Mouse (Mus musculus): Measurements from ENCODE around the gene Boc. TPM values are rescaled to one million over a fixed set of nuclear protein-coding genes. Genes with fewer than 3 reads are reported as not detected.

The Boc gene
- polyA plus RNA-seq, 1 experiment from 2014 or later: 30.8 TPM

- H3K9me3 ChIP-seq (replicated peaks): no peaks in the 10 kb centered on the region
- peaks cover 97% of the 10 kb centered on the region for H3K4me1 ChIP-seq
- WGBS: 57% methylated on average over 7 of the region's 7 CpGs
- no peak overlapping the region for H3K4me3 ChIP-seq
- peak; percentile 11 for DNase-seq (ENCODE audit: low spot score)
- peak overlapping the region; percentile 65; the same call in 1 of the 2 replicates for H3K27ac ChIP-seq (replicated peaks)
- H3K27me3 ChIP-seq (ENCODE audit: low read depth, poor library complexity, severe bottlenecking): no peaks in the 10 kb centered on the region
- H3K36me3 ChIP-seq: peaks cover 88% of the 10 kb centered on the region
Observed at GRCm38 (mm10) chr16:44549867-44550679, 8.6 kb downstream of the Boc start.

GRCm38 (mm10) chr16:44549381-44549780 lies 9.3 kb downstream of the Boc start:
- Histone ChIP-seq H3K27ac (replicated peaks) (0 out of 2 replicates have a peak overlapping the region, but pooled peaks have one; percentile 23), H3K36me3 (peaks cover 84% of the 10 kb centered on the region)
- 83% methylated on average over 6 of the region's 6 CpGs for WGBS

GRCm38 (mm10) chr16:44547976-44548375 lies 10.7 kb downstream of the Boc start:
- no peak overlapping the region for H3K4me3 ChIP-seq
- H3K4me1 ChIP-seq: peaks cover 98% of the 10 kb centered on the region
- DNase-seq (ENCODE audit: low spot score): no peak

More at GRCm38 (mm10) chr16:44549381-44549780, 9.3 kb downstream of the Boc start:
- H3K4me1 ChIP-seq: peaks cover 98% of the 10 kb centered on the region
- H3K4me3 ChIP-seq: no peak overlapping the region
- H3K27me3 ChIP-seq (ENCODE audit: low read depth, poor library complexity, severe bottlenecking): no peaks in the 10 kb centered on the region
- H3K9me3 ChIP-seq (replicated peaks): no peaks in the 10 kb centered on the region
- DNase-seq (ENCODE audit: low spot score): no peak

GRCm38 (mm10) chr16:44546831-44547230 lies 11.9 kb downstream of the Boc start:
- 83% methylated on average over 8 of the region's 8 CpGs for WGBS
- DNase-seq (ENCODE audit: low spot score): peak; percentile 11
- Histone ChIP-seq H3K4me3 (no peak overlapping the region; the same call in 1 of the 2 replicates), H3K27ac (replicated peaks) (peak overlapping the region; percentile 61), H3K27me3 (ENCODE audit: low read depth, poor library complexity, severe bottlenecking) (no peaks in the 10 kb centered on the region), H3K36me3 (peaks cover 63% of the 10 kb centered on the region), H3K4me1 (peaks cover 98% of the 10 kb centered on the region), H3K9me3 (replicated peaks) (no peaks in the 10 kb centered on the region)

More at GRCm38 (mm10) chr16:44547976-44548375, 10.7 kb downstream of the Boc start:
- Histone ChIP-seq H3K36me3 (peaks cover 74% of the 10 kb centered on the region), H3K27me3 (ENCODE audit: low read depth, poor library complexity, severe bottlenecking) (no peaks in the 10 kb centered on the region), H3K9me3 (replicated peaks) (no peaks in the 10 kb centered on the region), H3K27ac (replicated peaks) (no peak overlapping the region)
- 100% methylated on average over 1 of the region's 1 CpGs for WGBS

- DNase-seq (ENCODE audit: low spot score): no peak
- H3K4me3 ChIP-seq: peak overlapping the region; percentile 20; the same call in 1 of the 2 replicates
- WGBS: 80% methylated on average over 2 of the region's 2 CpGs
- peak overlapping the region; percentile 55; the same call in 1 of the 2 replicates for H3K27ac ChIP-seq (replicated peaks)
- H3K4me1 ChIP-seq: peaks cover 98% of the 10 kb centered on the region
- H3K9me3 ChIP-seq (replicated peaks): no peaks in the 10 kb centered on the region
- H3K36me3 ChIP-seq: peaks cover 59% of the 10 kb centered on the region
- no peaks in the 10 kb centered on the region for H3K27me3 ChIP-seq (ENCODE audit: low read depth, poor library complexity, severe bottlenecking)
Observed at GRCm38 (mm10) chr16:44545939-44546338, 12.8 kb downstream of the Boc start.

- H3K4me3 ChIP-seq: peak overlapping the region; percentile 14; the same call in 1 of the 2 replicates
- H3K36me3 ChIP-seq: peaks cover 51% of the 10 kb centered on the region
- 28% methylated on average over 7 of the region's 7 CpGs for WGBS
- no peaks in the 10 kb centered on the region for H3K27me3 ChIP-seq (ENCODE audit: low read depth, poor library complexity, severe bottlenecking)
- peak overlapping the region; percentile 42 for H3K27ac ChIP-seq (replicated peaks)
- peaks cover 98% of the 10 kb centered on the region for H3K4me1 ChIP-seq
- peak; percentile 25 for DNase-seq (ENCODE audit: low spot score)
- no peaks in the 10 kb centered on the region for H3K9me3 ChIP-seq (replicated peaks)
Observed at GRCm38 (mm10) chr16:44545153-44545552, 13.5 kb downstream of the Boc start.

GRCm38 (mm10) chr16:44543098-44543497 lies 15.6 kb downstream of the Boc start:
- H3K4me1 ChIP-seq: peaks cover 100% of the 10 kb centered on the region
- H3K9me3 ChIP-seq (replicated peaks): no peaks in the 10 kb centered on the region
- 0 out of 2 replicates have a peak overlapping the region, but pooled peaks have one; percentile 11 for H3K4me3 ChIP-seq
- DNase-seq (ENCODE audit: low spot score): no peak
- H3K36me3 ChIP-seq: peaks cover 30% of the 10 kb centered on the region
- no peaks in the 10 kb centered on the region for H3K27me3 ChIP-seq (ENCODE audit: low read depth, poor library complexity, severe bottlenecking)
- H3K27ac ChIP-seq (replicated peaks): peak overlapping the region; percentile 72; the same call in 1 of the 2 replicates
- WGBS: 44% methylated on average over 3 of the region's 3 CpGs

- H3K4me1 ChIP-seq: peaks cover 98% of the 10 kb centered on the region
- 46% methylated on average over 3 of the region's 3 CpGs for WGBS
- peaks cover 21% of the 10 kb centered on the region for H3K36me3 ChIP-seq
Observed at GRCm38 (mm10) chr16:44542029-44542690, 16.5 kb downstream of the Boc start.

GRCm38 (mm10) chr16:44539611-44540010 lies 19.1 kb downstream of the Boc start:
- Histone ChIP-seq H3K9me3 (replicated peaks) (no peaks in the 10 kb centered on the region), H3K27me3 (ENCODE audit: low read depth, poor library complexity, severe bottlenecking) (no peaks in the 10 kb centered on the region), H3K27ac (replicated peaks) (no peak overlapping the region; the same call in 1 of the 2 replicates), H3K36me3 (peaks cover 27% of the 10 kb centered on the region), H3K4me3 (no peak overlapping the region), H3K4me1 (peaks cover 98% of the 10 kb centered on the region)
- 80% methylated on average over 8 of the region's 8 CpGs for WGBS
- no peak for DNase-seq (ENCODE audit: low spot score)

More at GRCm38 (mm10) chr16:44542029-44542690, 16.5 kb downstream of the Boc start:
- Histone ChIP-seq H3K27ac (replicated peaks) (peak overlapping the region; percentile 72), H3K9me3 (replicated peaks) (no peaks in the 10 kb centered on the region), H3K4me3 (no peak overlapping the region; the same call in 1 of the 2 replicates), H3K27me3 (ENCODE audit: low read depth, poor library complexity, severe bottlenecking) (no peaks in the 10 kb centered on the region)
- no peak for DNase-seq (ENCODE audit: low spot score)

- WGBS: 65% methylated on average over 16 of the region's 16 CpGs
- no peak for DNase-seq (ENCODE audit: low spot score)
- peak overlapping the region; percentile 12; the same call in 1 of the 2 replicates for H3K4me3 ChIP-seq
Observed at GRCm38 (mm10) chr16:44538401-44539395, 20.0 kb downstream of the Boc start.

GRCm38 (mm10) chr16:44534122-44534521 lies 24.6 kb downstream of the Boc start:
- H3K9me3 ChIP-seq (replicated peaks): peaks cover 17% of the 10 kb centered on the region
- no peaks in the 10 kb centered on the region for H3K27me3 ChIP-seq (ENCODE audit: low read depth, poor library complexity, severe bottlenecking)
- 38% methylated on average over 7 of the region's 7 CpGs for WGBS
- DNase-seq (ENCODE audit: low spot score): no peak
- peaks cover 93% of the 10 kb centered on the region for H3K4me1 ChIP-seq
- peaks cover 46% of the 10 kb centered on the region for H3K36me3 ChIP-seq
- peak overlapping the region; percentile 79 for H3K27ac ChIP-seq (replicated peaks)
- H3K4me3 ChIP-seq: 0 out of 2 replicates have a peak overlapping the region, but pooled peaks have one; percentile 23

More at GRCm38 (mm10) chr16:44538401-44539395, 20.0 kb downstream of the Boc start:
- H3K9me3 ChIP-seq (replicated peaks): no peaks in the 10 kb centered on the region
- H3K27me3 ChIP-seq (ENCODE audit: low read depth, poor library complexity, severe bottlenecking): no peaks in the 10 kb centered on the region
- H3K27ac ChIP-seq (replicated peaks): peak overlapping the region; percentile 77
- peaks cover 33% of the 10 kb centered on the region for H3K36me3 ChIP-seq
- peaks cover 98% of the 10 kb centered on the region for H3K4me1 ChIP-seq
